Mouse (Mus musculus) bone marrow, adult 2 months (tissue): Measurements from ENCODE around the gene Dlg2.

ENCODE experiments used
- CTCF ChIP-seq: fragments of 200-500 bp; IDR thresholded peaks from 2 replicates; pipeline ENCODE4 v1.5.1; 2011; ENCODE audit warnings: low read length, control low read depth; ENCODE audit not compliant: control insufficient read depth, insufficient read depth
- POLR2A ChIP-seq: fragments of 200-500 bp; IDR thresholded peaks from 2 replicates; pipeline ENCODE4 v1.6.1; 2011; ENCODE audit warnings: low read depth, mild to moderate bottlenecking, control low read depth, low read length, borderline replicate concordance; ENCODE audit not compliant: control insufficient read depth

- TF ChIP-seq CTCF: no peak
- TF ChIP-seq POLR2A: no peak
These were observed 1886.9 kb downstream of the Dlg2 start for GRCm38 (mm10) chr7:92363386-92363785.
